ENCODE assay signal across 22 mouse cellular contexts in genomic region chr3:62470179-62470578, GRCm38 (mm10). TPM values are rescaled to one million over a fixed set of nuclear protein-coding genes. Genes with fewer than 3 reads are reported as not detected.
A peak's percentile ranks its signal among the peaks of the same experiment; 100 is the strongest.
DNase-seq lines count a peak whose midpoint lies in the region; ATAC-seq and TF ChIP-seq lines count a peak whose summit lies in the region.
"Had no signal": no experiment of that assay in that cellular context is flagged by ENCODE, and none has a peak within 500 bp of the region (broad histone marks: within the 10 kb centered on the region; RNA-seq: fewer than 3 reads in every experiment).

No protein-coding gene starts in this region.

- H3K27me3 ChIP-seq in forebrain, embryonic 13.5 days, result no peaks in the 10 kb centered on the region
- H3K27me3 ChIP-seq in forebrain, embryonic 16.5 days (replicated peaks; ENCODE audit: control insufficient read depth, insufficient read depth, low read length), result no peaks in the 10 kb centered on the region
- no peaks in the 10 kb centered on the region for H3K27me3 ChIP-seq in stomach, postnatal 0 days (ENCODE audit: control insufficient read depth, insufficient read depth, low read length)
- no peaks in the 10 kb centered on the region for H3K27me3 ChIP-seq in liver, postnatal 0 days (ENCODE audit: insufficient read depth, low read length)
- H3K27me3 ChIP-seq: CH12.LX; embryonic facial prominence, embryonic 15.5 days; forebrain, embryonic 15.5 days; heart, embryonic 15.5 days had no signal

- H3K36me3 ChIP-seq in forebrain, embryonic 13.5 days (ENCODE audit: poor library complexity, severe bottlenecking), result peaks cover 79% of the 10 kb centered on the region
- peaks cover 48% of the 10 kb centered on the region for H3K36me3 ChIP-seq in forebrain, embryonic 16.5 days (ENCODE audit: control insufficient read depth, insufficient read depth)
- H3K36me3 ChIP-seq in stomach, postnatal 0 days (ENCODE audit: control insufficient read depth, insufficient read depth, low read length), result peaks cover 16% of the 10 kb centered on the region
- H3K36me3 ChIP-seq in liver, postnatal 0 days (replicated peaks; ENCODE audit: insufficient read depth, low read length), result peaks cover 69% of the 10 kb centered on the region

- H3K4me2 ChIP-seq in forebrain, embryonic 13.5 days, result no peak overlapping the region
- no peak overlapping the region for H3K4me2 ChIP-seq in forebrain, embryonic 16.5 days (ENCODE audit: low read length)
- H3K4me2 ChIP-seq in stomach, postnatal 0 days (replicated peaks; ENCODE audit: low read depth), result no peak overlapping the region
- no peak overlapping the region for H3K4me2 ChIP-seq in liver, postnatal 0 days (ENCODE audit: low read depth, low read length)
- H3K4me2 ChIP-seq: embryonic facial prominence, embryonic 15.5 days; forebrain, embryonic 15.5 days; heart, embryonic 11.5 days; heart, embryonic 15.5 days; hindbrain, embryonic 14.5 days had no signal

- DNase-seq in layer of hippocampus, adult 2 months (ENCODE audit: low spot score in 2 of 2), result no peak
- DNase-seq in layer of hippocampus, postnatal 14 days (ENCODE audit: low spot score in 2 of 2), result no peak
- peak; percentile 20 for DNase-seq in 3T3-L1 (ENCODE audit: low read depth, low spot score)
- no peak for DNase-seq in stomach, postnatal 0 days (ENCODE audit: low spot score)
- no peak for DNase-seq in liver, postnatal 0 days
- DNase-seq: adrenal gland, adult 8-10 months; adrenal gland, postnatal 36 days; cerebellum, adult 2 months; cerebellum, postnatal 10 days; gastrocnemius, postnatal 14 days; heart, adult 2 months; heart, postnatal 14 days had no signal

- 93% methylated on average over 1 of the region's 1 CpGs for WGBS in forebrain, embryonic 13.5 days
- 91% methylated on average over 1 of the region's 1 CpGs for WGBS in forebrain, embryonic 16.5 days
- WGBS in stomach, postnatal 0 days, result 88% methylated on average over 1 of the region's 1 CpGs
- 85% methylated on average over 1 of the region's 1 CpGs for WGBS in liver, postnatal 0 days (ENCODE audit: insufficient replicate concordance)

- no peaks in the 10 kb centered on the region for H3K9me3 ChIP-seq in forebrain, embryonic 13.5 days (replicated peaks)
- no peaks in the 10 kb centered on the region for H3K9me3 ChIP-seq in forebrain, embryonic 16.5 days (ENCODE audit: control insufficient read depth, low read length)
- H3K9me3 ChIP-seq in stomach, postnatal 0 days (ENCODE audit: control insufficient read depth, low read length), result no peaks in the 10 kb centered on the region
- no peaks in the 10 kb centered on the region for H3K9me3 ChIP-seq in liver, postnatal 0 days (ENCODE audit: low read length)
- H3K9me3 ChIP-seq: embryonic facial prominence, embryonic 15.5 days; forebrain, embryonic 10.5 days; forebrain, embryonic 15.5 days; heart, embryonic 15.5 days had no signal

- peak; percentile 10; the same call in 1 of the 2 replicates for TF ChIP-seq CTCF in layer of hippocampus, adult 2 months (conservative IDR thresholded peaks at IDR 0.05)
- peak; percentile 11; the same call in 1 of the 2 replicates for TF ChIP-seq CTCF in stomach, postnatal 0 days (IDR thresholded peaks at IDR 0.05; ENCODE audit: low read depth)
- TF ChIP-seq CTCF in liver, postnatal 0 days (IDR thresholded peaks at IDR 0.05; ENCODE audit: low read depth), result no peak

- H3K4me1 ChIP-seq in forebrain, embryonic 13.5 days, result no peaks in the 10 kb centered on the region
- H3K4me1 ChIP-seq in forebrain, embryonic 16.5 days (replicated peaks; ENCODE audit: control insufficient read depth, insufficient read depth, low read length), result no peaks in the 10 kb centered on the region
- H3K4me1 ChIP-seq in stomach, postnatal 0 days (replicated peaks; ENCODE audit: control insufficient read depth, insufficient read depth), result no peaks in the 10 kb centered on the region
- no peaks in the 10 kb centered on the region for H3K4me1 ChIP-seq in liver, postnatal 0 days (ENCODE audit: insufficient read depth)
- H3K4me1 ChIP-seq: embryonic facial prominence, embryonic 15.5 days; forebrain, embryonic 10.5 days; forebrain, embryonic 15.5 days; heart, embryonic 15.5 days had no signal

- H3K27ac ChIP-seq in forebrain, embryonic 13.5 days, result no peak overlapping the region
- no peak overlapping the region for H3K27ac ChIP-seq in forebrain, embryonic 16.5 days (ENCODE audit: low read length)
- H3K27ac ChIP-seq in layer of hippocampus, adult 2 months, result no peak overlapping the region
- no peak overlapping the region for H3K27ac ChIP-seq in stomach, postnatal 0 days (replicated peaks)
- no peak overlapping the region for H3K27ac ChIP-seq in liver, postnatal 0 days (ENCODE audit: low read depth)
- H3K27ac ChIP-seq: embryonic facial prominence, embryonic 15.5 days; forebrain, embryonic 10.5 days; forebrain, embryonic 15.5 days; heart, adult 2 months; heart, embryonic 15.5 days; hindbrain, embryonic 14.5 days had no signal

- ATAC-seq in forebrain, embryonic 13.5 days, result 0 out of 2 replicates have a peak, but pooled peaks have one; percentile 6
- ATAC-seq in forebrain, embryonic 16.5 days, result no peak
- no peak for ATAC-seq in stomach, postnatal 0 days (ENCODE audit: low FRiP score, low TSS enrichment)
- ATAC-seq in liver, postnatal 0 days, result no peak
- ATAC-seq: forebrain, embryonic 15.5 days had no signal

- H3K4me3 ChIP-seq in forebrain, embryonic 13.5 days, result no peak overlapping the region
- H3K4me3 ChIP-seq in forebrain, embryonic 16.5 days (replicated peaks; ENCODE audit: low read length), result no peak overlapping the region
- H3K4me3 ChIP-seq in layer of hippocampus, adult 2 months, result no peak overlapping the region
- no peak overlapping the region for H3K4me3 ChIP-seq in stomach, postnatal 0 days (ENCODE audit: low read depth, low read length)
- H3K4me3 ChIP-seq in liver, postnatal 0 days (ENCODE audit: low read depth, low read length), result no peak overlapping the region
- H3K4me3 ChIP-seq: embryonic facial prominence, embryonic 15.5 days; erythroblast, embryonic 14.5 days; forebrain, embryonic 10.5 days; forebrain, embryonic 15.5 days; heart, adult 2 months; heart, embryonic 15.5 days had no signal

- TF ChIP-seq EP300 in stomach, postnatal 0 days (optimal IDR thresholded peaks at IDR 0.05), result no peak
- TF ChIP-seq EP300 in liver, postnatal 0 days (IDR thresholded peaks at IDR 0.05; ENCODE audit: low read depth), result no peak

- H3K9ac ChIP-seq in forebrain, embryonic 13.5 days, result no peak overlapping the region
- H3K9ac ChIP-seq in forebrain, embryonic 16.5 days (replicated peaks; ENCODE audit: low read depth, low read length), result no peak overlapping the region
- H3K9ac ChIP-seq in stomach, postnatal 0 days (ENCODE audit: low read length), result no peak overlapping the region
- H3K9ac ChIP-seq in liver, postnatal 0 days (replicated peaks), result no peak overlapping the region
- H3K9ac ChIP-seq: embryonic facial prominence, embryonic 15.5 days; forebrain, embryonic 15.5 days; heart, embryonic 15.5 days; hindbrain, embryonic 14.5 days had no signal

RNA-seq across cellular contexts. Expression of gene Dhx36, which starts 36.6 kb away (rescaled TPM):
- 46.1 and 47.1 TPM in 2 replicates for polyA plus RNA-seq in forebrain, embryonic 13.5 days (2015; fragmentation: Nextera tagmentation; extraction: Ambion mirVana)
- polyA plus RNA-seq in forebrain, embryonic 16.5 days (2015; fragmentation: Nextera tagmentation; extraction: Ambion mirVana), result 46.6 and 49.5 TPM in 2 replicates
- 10 to 100 TPM; 54.7 to 57.9 TPM for total RNA-seq in layer of hippocampus, adult 2 months (2021)
- 10 to 100 TPM; 56.2 to 59.8 TPM for total RNA-seq in layer of hippocampus, postnatal 14 days (2021)
- polyA plus RNA-seq in stomach, postnatal 0 days (2015; fragmentation: Nextera tagmentation; extraction: Ambion mirVana), result 9.6 and 10.1 TPM in 2 replicates
- 12.0 and 12.4 TPM in 2 replicates for polyA plus RNA-seq in liver, postnatal 0 days (2015; fragmentation: Nextera tagmentation; extraction: Ambion mirVana)
